Mouse (Mus musculus) midbrain, postnatal 0 days (tissue): ENCODE measurements around the gene Pcyox1. TPM values are rescaled to one million over a fixed set of nuclear protein-coding genes. Genes with fewer than 3 reads are reported as not detected.

Source experiments
- ATAC-seq: fragments of 200-750 bp; cut with Nextera tagmentation; 2 replicates; pipeline ENCODE4 v1.8.0; 2017; ENCODE audit warnings: moderate number of reproducible peaks, mild to moderate bottlenecking, moderate TSS enrichment, moderate library complexity; ENCODE audit not compliant: low FRiP score
- DNase-seq: peaks from one replicate; pipeline ENCODE4 v3.0.0-alpha.2; 2015; ENCODE audit warnings: low spot score
- H3K27ac ChIP-seq: fragments of 300-500 bp; sonication (generic); 2 replicates; pipeline ENCODE4 v1.5.1; 2014; ENCODE audit warnings: low read depth, mild to moderate bottlenecking, low read length, mixed read lengths
- H3K27me3 ChIP-seq: fragments of 300-500 bp; sonication (generic); 2 replicates; pipeline ENCODE4 v1.6.1; 2014; ENCODE audit warnings: low read length, control low read depth, mixed read lengths; ENCODE audit not compliant: insufficient read depth
- H3K36me3 ChIP-seq: fragments of 300-500 bp; sonication (generic); 2 replicates; pipeline ENCODE4 v1.6.1; 2014; ENCODE audit warnings: low read length, control low read depth, mixed read lengths; ENCODE audit not compliant: insufficient read depth
- H3K4me1 ChIP-seq: fragments of 300-500 bp; sonication (generic); 2 replicates; pipeline ENCODE4 v1.6.1; 2014; ENCODE audit warnings: mild to moderate bottlenecking, control low read depth, antibody characterized with exemption, low read length, mixed read lengths; ENCODE audit not compliant: insufficient read depth
- H3K4me2 ChIP-seq: fragments of 300-500 bp; sonication (generic); 2 replicates; pipeline ENCODE4 v1.6.1; 2014; ENCODE audit warnings: low read depth, mild to moderate bottlenecking, low read length, mixed read lengths; ENCODE audit not compliant: poor library complexity, severe bottlenecking
- H3K4me3 ChIP-seq: fragments of 300-500 bp; sonication (generic); 2 replicates; pipeline ENCODE4 v1.5.1; 2014; ENCODE audit warnings: low read depth, mild to moderate bottlenecking, low read length, moderate library complexity
- H3K9ac ChIP-seq: fragments of 300-500 bp; sonication (generic); replicated peaks from 2 replicates; pipeline ENCODE4 v1.6.1; 2014; ENCODE audit warnings: mild to moderate bottlenecking, low read length, moderate library complexity, mixed read lengths; ENCODE audit not compliant: poor library complexity, severe bottlenecking
- H3K9me3 ChIP-seq: fragments of 300-500 bp; sonication (generic); 2 replicates; pipeline ENCODE4 v1.6.1; 2016; ENCODE audit warnings: low read length, control low read depth
- CTCF ChIP-seq: IDR thresholded peaks from 2 replicates; pipeline ENCODE4 v1.5.1; 2016; ENCODE audit warnings: antibody characterized with exemption, mild to moderate bottlenecking
- WGBS: fragments of 180-500 bp; shearing (Covaris S2); extraction: QIAGEN DNeasy Blood & Tissue Kit; methylation state at CpG from one replicate; pipeline ENCODE4 v1.1.7; 2014; 5-methylcytosine and 5-hydroxymethylcytosine counted together
- polyA plus RNA-seq: library from polyadenylated mRNA; unstranded; fragments of >200 nt; fragmentation: Nextera tagmentation; extraction: Ambion mirVana; gene quantifications from 2 replicates; pipeline ENCODE4 v1.2.1, GENCODE M21; 2015
- total RNA-seq: library from RNA; depleted of rRNA; stranded (reverse); fragments of >200 nt; gene quantifications from 2 replicates; pipeline ENCODE4 v1.2.3, GENCODE M21; 2014

Gene Pcyox1
- total and polyA plus RNA-seq, 2 experiments from 2014 or later, result 95.4 to 108 TPM

GRCm38 (mm10) chr6:86378341-86378740, 18.6 kb downstream of the Pcyox1 start:
- H3K27ac ChIP-seq, result no peak overlapping the region
- no peak overlapping the region for H3K4me3 ChIP-seq
- H3K4me2 ChIP-seq, result no peak overlapping the region
- WGBS, result 93% methylated on average over 3 of the region's 3 CpGs
- H3K36me3 ChIP-seq, result peaks cover 25% of the 10 kb centered on the region
- TF ChIP-seq CTCF, result no peak
- no peak for DNase-seq
- H3K27me3 ChIP-seq, result no peaks in the 10 kb centered on the region
- H3K9me3 ChIP-seq, result no peaks in the 10 kb centered on the region
- no peak for ATAC-seq
- no peaks in the 10 kb centered on the region for H3K4me1 ChIP-seq
- no peak overlapping the region for H3K9ac ChIP-seq

GRCm38 (mm10) chr6:86373556-86373955, 23.4 kb downstream of the Pcyox1 start:
- no peak overlapping the region for H3K4me3 ChIP-seq
- H3K4me2 ChIP-seq, result no peak overlapping the region
- H3K36me3 ChIP-seq, result peaks cover 17% of the 10 kb centered on the region
- ATAC-seq (no peak), DNase-seq (no peak)
- no peak overlapping the region for H3K27ac ChIP-seq
- no peaks in the 10 kb centered on the region for H3K27me3 ChIP-seq
- no peaks in the 10 kb centered on the region for H3K9me3 ChIP-seq
- peaks cover 6% of the 10 kb centered on the region; the same call in 1 of the 2 replicates for H3K4me1 ChIP-seq
- no peak for TF ChIP-seq CTCF
- no peak overlapping the region for H3K9ac ChIP-seq
- WGBS, result 87% methylated on average over 6 of the region's 6 CpGs

GRCm38 (mm10) chr6:86371950-86372516, 24.9 kb downstream of the Pcyox1 start:
- H3K4me3 ChIP-seq, result peak overlapping the region; percentile 81
- H3K9ac ChIP-seq, result peak overlapping the region; percentile 79
- H3K4me1 ChIP-seq, result peaks cover 6% of the 10 kb centered on the region; the same call in 1 of the 2 replicates
- H3K36me3 ChIP-seq, result peaks cover 11% of the 10 kb centered on the region
- TF ChIP-seq CTCF, result no peak
- peak overlapping the region; percentile 55 for H3K4me2 ChIP-seq
- DNase-seq, result no peak
- H3K27ac ChIP-seq, result peak overlapping the region; percentile 87
- ATAC-seq, result no peak
- no peaks in the 10 kb centered on the region for H3K27me3 ChIP-seq
- WGBS, result 5% methylated on average over 12 of the region's 12 CpGs
- H3K9me3 ChIP-seq, result no peaks in the 10 kb centered on the region

- Histone ChIP-seq H3K9me3 (no peaks in the 10 kb centered on the region), H3K4me2 (peak overlapping the region; percentile 60), H3K4me3 (peak overlapping the region; percentile 81), H3K27ac (peak overlapping the region; percentile 87), H3K27me3 (no peaks in the 10 kb centered on the region), H3K4me1 (peaks cover 6% of the 10 kb centered on the region; the same call in 1 of the 2 replicates), H3K36me3 (peaks cover 7% of the 10 kb centered on the region), H3K9ac (peak overlapping the region; percentile 79)
- ATAC-seq, result peak; percentile 96
- no peak; the same call in 1 of the 2 replicates for TF ChIP-seq CTCF
- under 1% methylated on average over 50 of the region's 50 CpGs for WGBS
- DNase-seq, result peak; percentile 99
These were observed 25.5 kb downstream of the Pcyox1 start for GRCm38 (mm10) chr6:86371340-86371911.

GRCm38 (mm10) chr6:86370764-86371339, 26.1 kb downstream of the Pcyox1 start, which contains the start of gene Snrpg:
Snrpg (plus strand) TSS chr6:86371304.
- Histone ChIP-seq H3K4me1 (peaks cover 8% of the 10 kb centered on the region; the same call in 1 of the 2 replicates), H3K27ac (peak within 1 kb of the TSS; percentile 87), H3K4me2 (peak within 1 kb of the TSS; percentile 60), H3K36me3 (peaks cover 7% of the 10 kb centered on the region), H3K9ac (peak within 1 kb of the TSS; percentile 79), H3K27me3 (no peaks in the 10 kb centered on the region), H3K9me3 (no peaks in the 10 kb centered on the region), H3K4me3 (peak within 1 kb of the TSS; percentile 81)
- DNase-seq (no peak), ATAC-seq (peak; percentile 24)
- WGBS, result 11% methylated on average over 15 of the region's 15 CpGs
- no peak for TF ChIP-seq CTCF
